Mouse (Mus musculus): Measurements from ENCODE around the gene Ttc28.
A peak's percentile ranks its signal among the peaks of the same experiment; 100 is the strongest.

- peak; percentile 70 for TF ChIP-seq CTCF (IDR thresholded peaks at IDR 0.05; ENCODE audit: low read depth)
- no peak for TF ChIP-seq EP300 (optimal IDR thresholded peaks at IDR 0.05)
Measured at GRCm38 (mm10) chr5:110923336-110923735, 43.7 kb downstream of the Ttc28 start.

Data from stomach, postnatal 0 days (tissue).